Mouse (Mus musculus): ENCODE results near the gene Dlk1.
"Not testable (repeated sequence)": the region's sequence is repeated elsewhere in the genome, so short reads cannot be mapped to it uniquely, and the experiment has no call there.

Dlk1 gene

GRCm38 (mm10) chr12:109475501-109475900 lies 22.9 kb downstream of the Dlk1 start:
- DNase-seq (ENCODE audit: low spot score), result no peak

GRCm38 (mm10) chr12:109486525-109486924 lies 33.9 kb downstream of the Dlk1 start:
- DNase-seq (ENCODE audit: low spot score), result not testable (repeated sequence)

GRCm38 (mm10) chr12:109491701-109492100 lies 39.1 kb downstream of the Dlk1 start:
- DNase-seq (ENCODE audit: low spot score), result no peak

DNA sequence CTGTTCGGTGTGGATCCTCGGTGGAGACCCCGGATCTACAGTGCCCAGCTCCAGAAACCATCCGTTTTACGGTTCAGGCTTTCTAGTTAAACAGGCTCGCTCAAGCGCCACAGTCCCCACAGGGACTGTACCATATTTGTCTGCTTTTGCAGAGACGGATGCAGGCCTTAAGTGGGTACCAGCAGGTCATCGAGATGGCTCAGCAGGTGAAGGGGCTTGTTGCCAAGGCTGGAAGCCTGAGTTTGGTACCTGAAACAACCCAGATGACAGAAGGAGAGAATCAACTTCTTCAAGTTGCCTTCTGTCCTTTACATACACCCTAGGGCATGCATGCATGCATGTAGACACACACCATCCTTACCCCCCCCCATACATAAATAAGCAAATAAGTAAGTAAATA lies 40.8 kb downstream of the Dlk1 start:
- no peak for DNase-seq (ENCODE audit: low spot score)

GRCm38 (mm10) chr12:109495016-109495644 lies 42.5 kb downstream of the Dlk1 start:
- DNase-seq (ENCODE audit: low spot score), result no peak

GRCm38 (mm10) chr12:109496397-109496796 lies 43.8 kb downstream of the Dlk1 start:
- no peak for DNase-seq (ENCODE audit: low spot score)

GRCm38 (mm10) chr12:109500992-109501391 lies 48.4 kb downstream of the Dlk1 start:
- no peak for DNase-seq (ENCODE audit: low spot score)

DNA sequence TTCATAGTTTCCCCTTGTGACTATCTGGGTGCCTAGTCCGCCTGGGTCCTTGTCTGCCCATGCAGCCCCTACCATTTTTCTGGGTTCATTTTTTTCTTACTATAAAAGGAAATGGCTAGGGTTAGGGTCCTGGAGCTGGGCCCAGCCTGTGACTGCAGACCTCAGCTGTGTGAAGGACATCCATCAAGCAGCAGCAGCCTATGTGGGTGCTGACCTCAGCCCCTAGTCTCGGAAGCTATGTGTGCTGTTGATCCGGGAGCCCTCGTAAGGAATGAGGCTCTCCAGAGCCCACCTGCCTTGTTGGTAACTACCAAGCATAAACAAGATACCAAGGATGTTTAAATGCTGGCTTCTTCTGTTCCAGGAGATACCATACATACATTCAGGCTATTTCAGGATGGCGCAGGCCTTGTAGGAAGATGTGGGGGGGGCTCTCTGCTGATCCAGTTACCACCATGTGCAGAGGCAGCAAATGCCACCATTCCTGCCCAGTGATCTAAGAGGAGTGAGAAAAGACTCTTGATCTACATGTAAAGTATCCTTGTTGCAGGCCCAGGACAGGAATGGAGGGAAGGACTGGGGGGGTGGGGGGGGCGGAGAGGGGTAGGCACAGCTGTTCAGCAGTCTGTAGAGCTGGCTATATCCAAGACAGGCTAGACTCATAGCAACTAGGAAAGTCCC lies 49.9 kb downstream of the Dlk1 start:
- DNase-seq (ENCODE audit: low spot score), result no peak

- no peak for DNase-seq (ENCODE audit: low spot score)
Observed at GRCm38 (mm10) chr12:109507693-109508092, 55.1 kb downstream of the Dlk1 start.

GRCm38 (mm10) chr12:109508495-109509454 lies 56.2 kb downstream of the Dlk1 start:
- no peak for DNase-seq (ENCODE audit: low spot score)

DNA sequence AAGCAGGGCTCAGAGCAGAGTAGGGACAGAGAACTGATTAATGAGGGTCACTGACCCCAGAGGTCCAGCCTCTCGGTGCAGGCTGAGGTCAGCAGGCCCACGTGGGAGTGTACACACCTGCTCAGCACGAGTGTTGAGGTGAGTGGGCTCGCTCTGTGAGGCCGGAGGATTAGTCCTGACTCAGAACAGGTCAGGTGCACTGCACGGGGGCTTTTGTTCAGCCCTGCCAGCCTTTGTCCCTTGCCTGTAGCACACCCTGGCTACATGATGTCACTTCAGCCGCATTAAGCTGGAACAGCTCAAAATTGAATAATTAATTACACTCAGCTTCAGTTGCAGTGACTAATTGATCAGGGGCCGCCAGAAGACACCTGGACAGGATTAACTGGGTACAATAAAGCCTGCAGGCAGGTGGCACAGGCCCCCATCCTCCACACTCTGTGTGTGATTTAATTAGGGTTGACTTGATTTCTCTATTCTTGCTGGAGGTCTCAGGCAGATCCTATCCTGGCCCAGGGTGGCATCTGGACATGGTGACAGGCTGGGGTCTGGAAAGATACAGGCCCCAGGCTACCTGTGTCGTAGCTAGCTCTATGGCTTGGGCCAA lies 57.0 kb downstream of the Dlk1 start:
- no peak for DNase-seq (ENCODE audit: low spot score)

GRCm38 (mm10) chr12:109510247-109510646 lies 57.6 kb downstream of the Dlk1 start:
- DNase-seq (ENCODE audit: low spot score), result no peak

GRCm38 (mm10) chr12:109511456-109511855 lies 58.8 kb downstream of the Dlk1 start:
- DNase-seq (ENCODE audit: low spot score), result no peak

GRCm38 (mm10) chr12:109512151-109512907 lies 59.7 kb downstream of the Dlk1 start:
- DNase-seq (ENCODE audit: low spot score), result no peak

Measured in urinary bladder, postnatal 10 days (tissue).